Mouse (Mus musculus) C2C12 (cell line): ENCODE data around the gene Ptpn3. TPM values are rescaled to one million over a fixed set of nuclear protein-coding genes. Genes with fewer than 3 reads are reported as not detected.
A peak's percentile ranks its signal among the peaks of the same experiment; 100 is the strongest.

Experiments
- H3K27me3 ChIP-seq: one replicate; pipeline ENCODE4 v1.6.1; 2011; ENCODE audit not compliant: control insufficient read depth, insufficient read depth, insufficient read length
- H3K36me3 ChIP-seq: one replicate; pipeline ENCODE4 v1.6.1; 2011; ENCODE audit not compliant: control insufficient read depth, insufficient read depth
- H3K4me3 ChIP-seq: one replicate; pipeline ENCODE4 v1.5.1; 2011; ENCODE audit warnings: mild to moderate bottlenecking, control low read depth; ENCODE audit not compliant: poor library complexity, insufficient read depth, severe bottlenecking
- H3K79me2 ChIP-seq: one replicate; pipeline ENCODE4 v1.6.1; 2011; ENCODE audit not compliant: control insufficient read depth, insufficient read depth
- H3K79me3 ChIP-seq: one replicate; pipeline ENCODE4 v1.6.1; 2011; ENCODE audit warnings: low read depth, control low read depth
- H3ac ChIP-seq: one replicate; pipeline ENCODE3; 2011; ENCODE audit warnings: low read depth; ENCODE audit not compliant: control insufficient read depth, insufficient read length
- CEBPB ChIP-seq: IDR thresholded peaks from one replicate; pipeline ENCODE4 v1.6.1; 2011; ENCODE audit warnings: low read depth, mild to moderate bottlenecking, control low read depth, moderate library complexity
- CTCF ChIP-seq: IDR thresholded peaks from one replicate; pipeline ENCODE4 v1.5.1; 2011; ENCODE audit not compliant: control insufficient read depth, insufficient read depth, insufficient read length
- FOSL1 ChIP-seq: IDR thresholded peaks from one replicate; pipeline ENCODE4 v1.8.0; 2011; ENCODE audit warnings: mild to moderate bottlenecking, low read length; ENCODE audit not compliant: poor library complexity, insufficient read depth, severe bottlenecking
- MAX ChIP-seq: IDR thresholded peaks from one replicate; pipeline ENCODE4 v1.6.1; 2011; ENCODE audit warnings: mild to moderate bottlenecking, control low read depth
- MYOD1 ChIP-seq: IDR thresholded peaks from one replicate; pipeline ENCODE4 v1.6.1; 2011; ENCODE audit warnings: low read depth; ENCODE audit not compliant: control insufficient read depth, insufficient read length
- MYOG ChIP-seq: IDR thresholded peaks from one replicate; pipeline ENCODE4 v1.6.1; 2011; ENCODE audit not compliant: control insufficient read depth, insufficient read length; ENCODE audit errors: extremely low read depth
- USF1 ChIP-seq: IDR thresholded peaks from one replicate; pipeline ENCODE4 v1.6.1; 2011; ENCODE audit warnings: low read depth, mild to moderate bottlenecking, control low read depth, moderate library complexity
- polyA plus RNA-seq: library from polyadenylated mRNA; unstranded; fragments of >200 nt; fragmentation: generic; extraction: Trizol; gene quantifications from one replicate; pipeline ENCODE4 v1.2.1, GENCODE M21; 2012; ENCODE audit warnings: missing spikeins

The Ptpn3 gene
- polyA plus RNA-seq, 1 experiment, result 3.1 TPM

- no peak overlapping the region for H3ac ChIP-seq
- no peaks in the 10 kb centered on the region for H3K27me3 ChIP-seq
- no peaks in the 10 kb centered on the region for H3K79me3 ChIP-seq
- no peak for TF ChIP-seq FOSL1
- TF ChIP-seq CEBPB, result no peak
- TF ChIP-seq MYOG, result no peak
- TF ChIP-seq MYOD1, result no peak
- TF ChIP-seq USF1, result no peak
- no peak for TF ChIP-seq CTCF
- TF ChIP-seq MAX, result no peak
- H3K79me2 ChIP-seq, result no peaks in the 10 kb centered on the region
- no peaks in the 10 kb centered on the region for H3K36me3 ChIP-seq
- H3K4me3 ChIP-seq, result no peak overlapping the region
Observed at GRCm38 (mm10) chr4:57156549-57157169, 145.0 kb downstream of the Ptpn3 start.

- Histone ChIP-seq H3K79me3 (no peaks in the 10 kb centered on the region), H3ac (peak overlapping the region; percentile 64), H3K27me3 (no peaks in the 10 kb centered on the region), H3K4me3 (no peak overlapping the region), H3K79me2 (no peaks in the 10 kb centered on the region), H3K36me3 (no peaks in the 10 kb centered on the region)
- TF ChIP-seq CEBPB (no peak), USF1 (no peak), MYOG (no peak), FOSL1 (no peak), MAX (no peak), MYOD1 (no peak), CTCF (no peak)
Observed at GRCm38 (mm10) chr4:57153838-57154237, 147.8 kb downstream of the Ptpn3 start.

DNA sequence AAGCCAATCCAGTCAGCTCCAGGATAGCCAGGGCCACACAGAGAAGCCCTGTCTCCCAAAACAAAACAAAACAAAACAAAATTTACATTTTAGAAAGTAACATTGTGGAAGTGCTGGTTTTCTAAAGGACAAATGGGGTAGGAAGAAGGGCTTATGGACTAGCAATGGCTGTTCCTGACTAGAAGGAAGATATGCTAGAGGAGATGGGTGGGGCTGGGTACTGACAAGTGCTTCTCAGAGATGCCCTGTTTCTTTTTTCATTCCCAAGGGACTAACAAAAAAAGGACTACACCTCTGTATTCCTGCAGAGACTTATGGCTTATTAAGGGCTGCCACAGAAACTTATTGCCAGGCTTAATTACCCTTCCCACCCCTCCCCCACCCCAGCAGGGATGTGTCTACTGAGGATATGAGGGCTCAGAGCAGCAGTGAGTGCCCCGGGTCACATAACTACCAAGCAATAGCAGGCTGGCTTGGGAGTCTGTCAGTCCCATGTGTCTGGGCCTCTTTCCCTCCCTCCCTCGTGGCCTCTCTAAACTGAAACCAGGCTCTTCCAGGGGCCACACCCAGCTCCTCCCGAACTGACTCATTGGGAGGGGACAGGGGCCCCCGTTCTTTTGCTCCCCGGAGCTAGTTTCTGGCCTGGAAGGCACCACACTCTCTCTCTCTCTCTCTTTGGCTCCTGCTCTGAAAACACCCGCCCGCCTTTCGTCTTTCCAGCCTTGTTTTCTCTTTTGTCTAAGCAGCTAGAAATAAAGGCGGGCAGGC lies 148.4 kb downstream of the Ptpn3 start:
- no peak for TF ChIP-seq CTCF
- TF ChIP-seq MAX, result peak; percentile 73
- H3K27me3 ChIP-seq, result no peaks in the 10 kb centered on the region
- H3K4me3 ChIP-seq, result no peak overlapping the region
- H3ac ChIP-seq, result peak overlapping the region; percentile 64
- no peaks in the 10 kb centered on the region for H3K79me3 ChIP-seq
- H3K36me3 ChIP-seq, result no peaks in the 10 kb centered on the region
- no peaks in the 10 kb centered on the region for H3K79me2 ChIP-seq

- no peaks in the 10 kb centered on the region for H3K79me3 ChIP-seq
Observed at GRCm38 (mm10) chr4:57148182-57148581, 153.5 kb downstream of the Ptpn3 start.

GRCm38 (mm10) chr4:57143026-57143937 lies 158.4 kb downstream of the Ptpn3 start, which contains the start of gene Epb41l4b:
Gene Epb41l4b (minus strand): TSS chr4:57143437.
- peak within 1 kb of the TSS; percentile 26 for H3K4me3 ChIP-seq
- no peaks in the 10 kb centered on the region for H3K79me3 ChIP-seq
- no peaks in the 10 kb centered on the region for H3K36me3 ChIP-seq
- peak; percentile 4 for TF ChIP-seq USF1
- TF ChIP-seq CEBPB, result no peak
- TF ChIP-seq CTCF, result peak; percentile 99
- no peak for TF ChIP-seq MYOD1
- peak; percentile 48 for TF ChIP-seq MAX
- peak within 1 kb of the TSS; percentile 73 for H3ac ChIP-seq
- no peaks in the 10 kb centered on the region for H3K79me2 ChIP-seq
- H3K27me3 ChIP-seq, result peaks cover 4% of the 10 kb centered on the region

More at GRCm38 (mm10) chr4:57148182-57148581, 153.5 kb downstream of the Ptpn3 start:
- H3K27me3 ChIP-seq, result no peaks in the 10 kb centered on the region
- H3ac ChIP-seq, result no peak overlapping the region
- no peaks in the 10 kb centered on the region for H3K36me3 ChIP-seq
- no peak overlapping the region for H3K4me3 ChIP-seq
- TF ChIP-seq USF1, result peak; percentile 61
- no peak for TF ChIP-seq MYOG
- no peaks in the 10 kb centered on the region for H3K79me2 ChIP-seq
